Mouse (Mus musculus): ENCODE results near the gene Duox1.

Gene Duox1

DNA sequence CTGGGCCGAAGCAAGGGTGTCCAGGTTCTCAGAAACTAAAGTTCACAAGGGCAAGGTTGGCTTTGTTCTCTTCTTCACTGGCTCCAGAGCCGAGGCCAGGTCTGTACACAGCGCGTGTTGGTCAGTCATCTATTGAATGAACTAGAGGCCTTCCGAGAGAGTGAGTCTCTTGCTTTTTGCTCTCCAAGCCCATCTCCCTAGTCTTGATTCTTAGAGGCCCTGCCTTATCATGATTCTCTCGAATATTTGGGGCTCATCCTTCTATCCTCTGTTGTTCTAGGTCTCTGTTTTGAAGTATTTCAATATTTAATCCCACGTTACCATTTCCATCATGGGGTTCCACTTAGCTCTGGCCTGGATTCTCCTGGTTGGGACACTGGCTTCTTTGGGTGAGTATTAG, at the start of gene Duox1:
Gene Duox1 (plus strand): TSS at position 301 of the 400 bp plus-strand sequence.
- DNase-seq (ENCODE audit: low read depth, low spot score) = no peak

DNA sequence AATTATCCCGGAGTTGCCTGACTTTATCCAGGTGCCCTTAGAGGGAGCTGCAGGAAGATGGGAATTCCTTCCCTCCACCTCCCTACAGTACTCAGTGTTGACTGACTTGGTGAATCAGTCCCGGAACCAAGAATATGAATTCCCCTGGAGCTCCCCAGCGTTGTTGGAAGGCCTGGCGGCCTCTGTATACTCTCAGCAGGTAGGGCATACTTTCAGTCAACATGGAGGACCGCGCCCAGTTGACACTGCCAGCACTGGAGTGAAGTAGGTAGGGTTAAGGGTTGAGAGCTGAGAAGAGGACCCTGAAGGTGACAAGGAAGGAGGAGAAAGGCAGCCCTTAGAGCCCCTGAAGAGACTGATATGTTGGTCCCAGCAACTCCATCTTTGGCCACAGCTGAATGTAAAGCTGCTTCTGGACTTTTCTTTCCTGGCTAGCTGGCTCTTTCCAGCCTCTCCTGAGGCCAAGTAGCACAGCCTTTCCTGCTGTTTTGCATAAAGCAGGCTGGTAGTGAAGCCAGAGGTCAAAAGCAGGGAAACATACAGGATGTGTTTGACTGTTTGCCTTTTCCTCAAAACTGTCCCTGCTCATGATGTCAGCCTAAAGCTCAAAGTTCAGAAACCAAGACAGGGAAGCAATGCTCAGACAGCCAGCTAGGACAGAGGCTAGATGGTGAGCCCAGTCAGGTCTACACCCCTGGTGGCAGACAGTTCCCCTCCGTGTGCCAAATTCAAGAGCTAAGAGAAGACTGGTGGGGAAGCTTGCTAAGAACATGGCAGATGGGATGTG, 48.9 kb upstream of the Duox1 start:
- no peak for DNase-seq (ENCODE audit: low read depth, low spot score)

DNA sequence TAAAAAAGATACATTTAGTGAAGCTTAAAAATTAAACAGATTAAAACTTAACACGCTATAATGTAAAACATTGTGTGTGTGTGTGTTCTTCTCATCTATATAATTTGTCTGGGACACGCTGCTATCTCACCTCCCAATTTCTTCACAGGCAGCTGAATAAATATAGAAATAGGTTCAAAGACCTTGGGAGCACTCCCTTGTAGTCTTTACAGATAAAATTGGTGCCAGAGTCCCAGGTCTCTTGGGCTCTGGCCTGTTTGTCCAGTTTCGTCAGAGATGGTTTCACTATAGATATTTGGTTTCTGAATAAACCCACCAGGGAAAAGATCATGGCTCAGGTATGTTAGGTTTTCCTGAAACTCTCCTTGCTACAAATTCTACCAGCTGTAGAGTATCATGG, 36.7 kb upstream of the Duox1 start:
- DNase-seq (ENCODE audit: low read depth, low spot score) = no peak

GRCm38 (mm10) chr2:122284091-122284490, 31.4 kb upstream of the Duox1 start:
- DNase-seq (ENCODE audit: low read depth, low spot score) = no peak

DNA sequence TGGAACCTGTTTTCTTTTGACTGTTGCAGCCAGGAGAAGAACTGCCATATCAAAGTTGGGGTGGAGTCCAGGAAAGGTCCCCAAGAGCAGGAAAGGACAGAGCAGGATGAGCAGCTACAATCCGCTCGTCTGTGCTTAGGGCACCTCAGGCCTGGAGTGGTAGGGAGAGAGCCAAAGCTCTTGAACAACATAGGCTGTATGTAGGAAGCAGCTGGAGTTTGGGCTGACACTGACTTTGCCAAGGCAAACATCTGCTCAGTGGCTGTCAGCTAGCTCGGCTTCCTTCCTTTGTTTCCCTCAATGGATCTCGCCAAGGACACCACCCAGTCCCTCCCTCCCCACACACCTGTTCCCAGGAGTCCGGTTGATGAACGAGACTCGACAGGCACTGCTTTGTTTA, 29.3 kb upstream of the Duox1 start:
- no peak for DNase-seq (ENCODE audit: low read depth, low spot score)

- DNase-seq (ENCODE audit: low read depth, low spot score) = no peak
These were observed 20.6 kb upstream of the Duox1 start for GRCm38 (mm10) chr2:122294916-122295315.

- DNase-seq (ENCODE audit: low read depth, low spot score) = no peak
These were observed 18.0 kb upstream of the Duox1 start for GRCm38 (mm10) chr2:122297271-122298095.

GRCm38 (mm10) chr2:122298096-122298499, 17.4 kb upstream of the Duox1 start, which contains the start of gene Duox2:
Duox2 (minus strand) TSS chr2:122298449.
- DNase-seq (ENCODE audit: low read depth, low spot score) = no peak

DNA sequence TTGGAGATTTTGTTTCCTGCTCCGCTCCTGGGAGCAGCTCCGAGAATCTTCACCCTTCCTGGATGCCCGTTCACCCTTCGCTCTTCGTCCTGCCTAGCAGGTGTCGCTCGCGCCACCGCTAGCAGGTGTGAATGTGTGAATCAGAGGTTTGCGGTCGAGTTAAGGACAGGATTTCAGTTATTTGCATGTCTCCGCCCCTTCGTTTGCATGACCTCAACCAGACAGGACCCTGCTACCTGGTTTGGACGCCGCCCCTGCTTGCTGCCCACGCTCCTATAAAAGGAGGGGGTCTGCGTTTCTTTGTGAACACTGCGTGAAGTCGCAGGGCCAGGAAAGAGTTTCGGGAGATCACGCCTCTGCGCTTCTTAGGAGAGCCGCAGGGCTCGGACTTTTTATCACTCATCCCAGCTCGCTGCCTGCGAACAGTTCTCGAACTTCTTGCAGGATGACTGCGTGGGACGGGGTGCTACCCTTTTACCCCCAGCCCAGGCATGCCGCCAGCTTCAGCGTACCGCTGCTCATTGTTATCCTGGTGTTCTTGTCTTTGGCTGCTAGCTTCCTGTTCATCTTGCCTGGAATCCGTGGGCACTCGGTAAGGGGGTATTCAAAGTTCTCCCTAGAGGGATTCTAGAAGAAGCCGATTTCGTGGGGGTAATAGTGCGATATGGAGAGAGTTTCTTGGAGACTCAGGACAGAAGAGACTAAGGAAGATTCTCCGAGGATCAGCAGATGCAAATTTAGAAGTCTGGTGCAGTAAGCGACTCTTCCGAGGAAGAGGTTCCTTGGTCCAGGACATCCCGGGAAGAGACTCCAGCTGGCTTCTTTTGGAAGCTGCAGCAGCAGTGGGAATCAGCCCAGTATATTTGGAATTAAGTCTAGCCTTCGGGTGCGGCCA, 16.6 kb upstream of the Duox1 start, which contains the start of gene Duoxa2:
Gene Duoxa2 (plus strand): TSS at position 305 of the 895 bp plus-strand sequence.
- DNase-seq (ENCODE audit: low read depth, low spot score) = no peak

- DNase-seq (ENCODE audit: low read depth, low spot score) = no peak
These were observed 15.4 kb upstream of the Duox1 start for GRCm38 (mm10) chr2:122299911-122300655.

DNA sequence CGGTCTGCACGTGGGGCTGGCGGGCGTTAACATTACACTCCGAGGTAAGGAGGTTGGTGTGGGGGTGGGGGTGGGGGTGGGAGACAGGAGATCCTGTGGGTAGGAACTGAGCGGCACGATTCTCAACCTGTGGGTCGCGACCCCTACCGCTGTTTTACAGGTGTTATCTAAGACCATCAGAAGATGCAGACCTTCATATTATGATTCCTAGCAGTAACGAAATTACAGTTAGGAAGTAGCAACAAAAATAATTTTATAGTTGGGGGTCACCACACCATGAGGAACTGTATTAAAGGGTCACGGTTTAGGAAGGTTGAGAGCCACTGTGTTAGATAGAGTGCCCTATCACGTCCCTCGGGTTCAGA, 14.8 kb upstream of the Duox1 start:
- DNase-seq (ENCODE audit: low read depth, low spot score) = no peak

DNA sequence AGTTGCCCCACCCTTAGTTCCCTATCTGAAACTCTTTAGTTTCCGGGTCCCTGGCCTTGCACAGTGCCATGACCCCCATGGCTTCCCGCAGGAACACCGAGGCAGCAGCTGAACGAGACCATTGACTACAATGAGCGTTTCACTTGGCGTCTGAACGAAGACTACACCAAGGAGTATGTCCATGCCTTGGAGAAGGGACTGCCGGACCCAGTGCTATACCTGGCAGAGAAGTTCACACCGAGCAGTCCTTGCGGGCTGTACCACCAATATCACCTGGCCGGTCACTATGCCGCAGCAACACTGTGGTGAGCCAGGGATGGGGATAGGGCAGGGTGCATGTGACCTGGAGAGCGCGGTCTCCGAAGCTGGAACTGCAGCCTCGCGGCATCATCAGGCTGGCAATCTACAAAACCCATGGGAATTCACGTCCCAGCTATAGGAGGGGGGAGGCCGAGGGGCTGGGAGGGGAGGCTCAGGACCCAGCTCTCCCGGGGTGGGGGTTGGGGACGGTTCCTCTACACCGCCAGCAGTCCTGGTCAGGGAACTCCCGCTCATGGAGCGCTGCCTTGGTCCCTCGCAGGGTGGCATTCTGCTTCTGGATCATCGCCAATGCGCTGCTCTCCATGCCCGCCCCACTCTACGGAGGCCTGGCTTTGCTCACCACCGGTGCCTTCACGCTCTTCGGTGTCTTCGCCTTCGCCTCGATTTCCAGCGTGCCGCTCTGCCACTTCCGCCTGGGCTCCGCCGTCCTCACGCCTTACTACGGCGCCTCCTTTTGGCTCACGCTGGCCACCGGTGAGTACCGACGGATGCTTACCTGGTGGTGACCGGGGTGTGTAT, 14.2 kb upstream of the Duox1 start:
- DNase-seq (ENCODE audit: low read depth, low spot score) = no peak

GRCm38 (mm10) chr2:122301921-122302573, 13.4 kb upstream of the Duox1 start:
- DNase-seq (ENCODE audit: low read depth, low spot score) = no peak

DNA sequence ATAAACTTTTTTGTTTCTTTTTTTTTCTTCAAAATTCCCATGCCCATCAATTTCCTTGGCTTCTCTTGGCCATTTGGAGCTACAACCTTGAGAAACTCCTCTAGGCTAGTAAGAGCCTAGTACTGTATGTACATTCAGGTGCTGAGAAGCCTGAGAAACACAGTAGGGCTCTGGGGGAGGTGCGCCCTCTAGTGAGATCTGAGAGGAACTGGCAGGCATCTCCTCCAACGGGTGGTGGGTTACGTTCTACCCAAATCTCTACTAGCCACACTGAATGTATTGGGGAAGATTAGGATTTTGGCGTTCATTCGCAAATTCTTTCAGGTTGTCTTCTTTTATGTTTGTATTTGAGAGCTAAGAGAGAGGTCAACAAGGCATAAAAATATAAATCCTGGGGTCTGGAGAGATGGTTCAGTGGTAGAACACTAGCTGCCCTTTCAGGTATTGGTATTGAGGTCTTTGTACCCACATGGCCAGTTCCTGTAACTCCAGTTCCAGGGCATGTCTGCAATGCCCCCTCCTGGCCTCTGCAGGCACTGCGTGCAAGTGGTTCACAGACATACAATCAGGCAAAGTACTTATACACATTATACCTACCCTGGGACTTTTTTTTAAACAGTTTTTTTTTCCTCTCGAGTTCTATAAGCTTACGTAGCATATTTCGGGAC, 12.8 kb upstream of the Duox1 start:
- peak; percentile 83 for DNase-seq (ENCODE audit: low read depth, low spot score)

GRCm38 (mm10) chr2:122304544-122304943, 10.9 kb upstream of the Duox1 start:
- DNase-seq (ENCODE audit: low read depth, low spot score) = peak; percentile 24

DNA sequence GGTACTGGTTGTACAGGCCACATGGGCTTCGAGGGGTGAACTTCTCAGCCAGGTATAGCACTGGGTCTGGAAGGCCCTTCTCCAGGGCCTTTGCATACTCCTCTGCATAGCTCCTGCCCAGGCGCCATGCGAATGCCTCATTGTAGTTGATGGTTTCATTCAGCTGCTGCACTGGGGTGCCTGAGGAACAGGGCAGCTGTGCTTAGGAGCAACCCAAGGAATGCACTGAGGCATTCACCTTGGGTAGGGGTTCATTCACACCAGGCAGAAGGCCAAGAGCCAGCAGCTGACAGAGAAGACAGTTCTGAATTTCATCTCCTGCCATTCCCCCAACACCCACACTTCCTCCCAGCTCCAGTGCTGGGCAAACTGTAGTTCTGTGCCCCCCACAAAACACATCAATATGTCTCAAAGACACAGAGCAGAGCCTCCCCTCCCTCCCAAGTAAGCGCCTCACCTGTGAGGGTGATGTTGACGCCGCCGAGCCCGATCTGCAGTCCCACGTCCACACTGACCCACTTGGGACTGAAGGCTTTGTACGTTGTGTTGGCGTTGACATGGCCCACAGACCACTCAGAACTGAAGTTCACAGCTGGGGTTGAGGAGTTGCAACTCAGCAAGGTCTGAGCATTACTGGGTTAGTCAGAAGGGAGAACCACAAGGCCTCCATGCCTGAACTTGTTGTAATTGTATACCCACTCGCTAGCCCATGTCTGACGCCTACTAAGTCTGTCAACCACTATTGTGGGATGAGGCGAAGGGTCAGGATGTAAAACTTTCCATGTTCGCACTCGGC, 10.2 kb upstream of the Duox1 start:
- peak; percentile 34 for DNase-seq (ENCODE audit: low read depth, low spot score)

- peak; percentile 92 for DNase-seq (ENCODE audit: low read depth, low spot score)
These were observed 9.3 kb upstream of the Duox1 start for GRCm38 (mm10) chr2:122306184-122306583.

GRCm38 (mm10) chr2:122309647-122310046, 5.8 kb upstream of the Duox1 start:
- DNase-seq (ENCODE audit: low read depth, low spot score) = peak; percentile 45
